Mouse (Mus musculus): ENCODE measurements around the gene Sox15.

DNA sequence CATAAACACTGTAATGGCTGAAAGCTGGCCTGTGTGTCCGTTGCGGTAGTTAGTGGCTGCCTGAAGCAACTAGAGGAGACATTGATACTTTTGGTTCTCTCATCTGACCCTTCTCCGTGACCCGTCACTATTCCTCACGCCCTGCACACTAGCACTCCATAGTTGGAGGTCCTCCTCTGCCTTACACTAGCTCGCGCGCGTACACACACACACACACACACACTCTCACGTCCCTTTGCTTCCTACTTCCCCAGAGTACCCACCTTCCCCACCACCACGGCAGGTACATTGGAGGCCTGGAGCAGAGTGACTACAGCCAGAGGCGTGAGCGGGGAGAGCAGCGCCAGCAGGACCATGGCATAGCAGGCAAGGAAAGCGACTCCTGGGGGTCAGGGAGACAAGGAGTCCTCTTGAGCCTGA lies 2.4 kb downstream of the Sox15 start:
- TF ChIP-seq TAL1 (IDR thresholded peaks at IDR 0.05; ENCODE audit: low read length), result no peak
- no peak for TF ChIP-seq GATA1 (IDR thresholded peaks at IDR 0.05; ENCODE audit: low read length)
